ENCODE assay signal across 34 mouse cellular contexts in genomic region chr15:32198561-32198960, GRCm38 (mm10). TPM values are rescaled to one million over a fixed set of nuclear protein-coding genes. Genes with fewer than 3 reads are reported as not detected.
A peak's percentile ranks its signal among the peaks of the same experiment; 100 is the strongest.
DNase-seq lines count a peak whose midpoint lies in the region; ATAC-seq and TF ChIP-seq lines count a peak whose summit lies in the region.
"Had no signal": no experiment of that assay in that cellular context is flagged by ENCODE, and none has a peak within 500 bp of the region (broad histone marks: within the 10 kb centered on the region; RNA-seq: fewer than 3 reads in every experiment).

No protein-coding gene starts in this region.

- WGBS in stomach, postnatal 0 days, result 57% methylated on average over 5 of the region's 5 CpGs
- WGBS in kidney, adult 2 months, result 92% methylated on average over 5 of the region's 5 CpGs

- H3K9ac ChIP-seq in stomach, postnatal 0 days (ENCODE audit: low read length), result no peak overlapping the region
- H3K9ac ChIP-seq: embryonic facial prominence, embryonic 13.5 days; forebrain, embryonic 13.5 days; heart, embryonic 12.5 days; limb, embryonic 13.5 days; liver, embryonic 15.5 days; neural tube, embryonic 13.5 days had no signal

- no peak for TF ChIP-seq EP300 in stomach, postnatal 0 days (optimal IDR thresholded peaks at IDR 0.05)

- H3K4me2 ChIP-seq in stomach, postnatal 0 days (replicated peaks; ENCODE audit: low read depth), result no peak overlapping the region
- H3K4me2 ChIP-seq: embryonic facial prominence, embryonic 13.5 days; forebrain, embryonic 13.5 days; heart, embryonic 12.5 days; limb, embryonic 13.5 days; liver, embryonic 15.5 days; neural tube, embryonic 13.5 days had no signal

- H3K36me3 ChIP-seq in stomach, postnatal 0 days (ENCODE audit: control insufficient read depth, insufficient read depth, low read length), result no peaks in the 10 kb centered on the region
- no peaks in the 10 kb centered on the region for H3K36me3 ChIP-seq in kidney, adult 2 months (ENCODE audit: control insufficient read depth, insufficient read depth, low read length)
- H3K36me3 ChIP-seq: embryonic facial prominence, embryonic 13.5 days; G1E; heart, embryonic 12.5 days; hindbrain, embryonic 10.5 days; limb, embryonic 13.5 days; liver, embryonic 15.5 days; neural tube, embryonic 13.5 days had no signal

- ATAC-seq in stomach, postnatal 0 days (ENCODE audit: low FRiP score, low TSS enrichment), result no peak
- ATAC-seq: forebrain, embryonic 13.5 days; hindbrain, embryonic 16.5 days; intestine, embryonic 16.5 days; midbrain, embryonic 16.5 days had no signal

- TF ChIP-seq CTCF in stomach, postnatal 0 days (IDR thresholded peaks at IDR 0.05; ENCODE audit: low read depth), result no peak
- no peak for TF ChIP-seq CTCF in kidney, adult 2 months (conservative IDR thresholded peaks at IDR 0.05; ENCODE audit: insufficient read depth, insufficient read length, low read depth, low read length)

- H3K9me3 ChIP-seq in stomach, postnatal 0 days (ENCODE audit: control insufficient read depth, low read length), result no peaks in the 10 kb centered on the region
- H3K9me3 ChIP-seq: embryonic facial prominence, embryonic 13.5 days; forebrain, embryonic 13.5 days; heart, embryonic 12.5 days; hindbrain, embryonic 10.5 days; limb, embryonic 13.5 days; liver, embryonic 15.5 days; neural tube, embryonic 13.5 days had no signal

- H3K4me1 ChIP-seq in stomach, postnatal 0 days (replicated peaks; ENCODE audit: control insufficient read depth, insufficient read depth), result no peaks in the 10 kb centered on the region
- peaks cover 1% of the 10 kb centered on the region; the same call in 1 of the 2 replicates for H3K4me1 ChIP-seq in kidney, adult 2 months (ENCODE audit: control insufficient read depth, insufficient read depth, low read length)
- H3K4me1 ChIP-seq: liver, embryonic 15.5 days; neural tube, embryonic 13.5 days had no signal

- no peak for TF ChIP-seq POLR2A in kidney, adult 2 months (IDR thresholded peaks at IDR 0.05; ENCODE audit: low read depth, low read length)

- peak; percentile 5 to 17 for DNase-seq in cerebellum, postnatal 14 days
- DNase-seq in cerebellum, postnatal 4 days (ENCODE audit: low spot score in 2 of 2), result no peak
- DNase-seq in 3T3-L1 (ENCODE audit: low read depth, low spot score), result peak; percentile 11
- DNase-seq in embryo, embryonic 11 days, result peak; percentile 36
- DNase-seq in hindlimb bud, embryonic 11.5 days (ENCODE audit: extremely low spot score, low read depth, low spot score), result peak; percentile 20
- no peak for DNase-seq in stomach, postnatal 0 days (ENCODE audit: low spot score)
- no peak for DNase-seq in right cerebral cortex, postnatal 25 days
- DNase-seq in kidney, adult 2 months, result no peak
- DNase-seq: adrenal gland, postnatal 36 days; cerebellum, adult 9-11 months; gastrocnemius, postnatal 14 days; heart, adult 11 months; heart, postnatal 10 days; kidney, postnatal 25 days; layer of hippocampus, postnatal 36 days; spleen, adult 18-20 months; thymus, postnatal 36 days had no signal

- H3K27me3 ChIP-seq in stomach, postnatal 0 days (ENCODE audit: control insufficient read depth, insufficient read depth, low read length), result no peaks in the 10 kb centered on the region
- no peaks in the 10 kb centered on the region for H3K27me3 ChIP-seq in kidney, adult 2 months (replicated peaks; ENCODE audit: control insufficient read depth, insufficient read depth, low read length)
- H3K27me3 ChIP-seq: CH12.LX; embryonic facial prominence, embryonic 13.5 days; forebrain, embryonic 13.5 days; heart, embryonic 12.5 days; limb, embryonic 13.5 days; liver, embryonic 15.5 days; neural tube, embryonic 13.5 days had no signal

- no peak overlapping the region for H3K27ac ChIP-seq in stomach, postnatal 0 days (replicated peaks)
- no peak overlapping the region for H3K27ac ChIP-seq in kidney, adult 2 months (ENCODE audit: insufficient read depth, low read depth, low read length)
- H3K27ac ChIP-seq: forebrain, embryonic 13.5 days; layer of hippocampus, adult 2 months; limb, embryonic 13.5 days; liver, embryonic 15.5 days; macrophage; neural tube, embryonic 13.5 days had no signal

- H3K4me3 ChIP-seq in stomach, postnatal 0 days (ENCODE audit: low read depth, low read length), result no peak overlapping the region
- no peak overlapping the region for H3K4me3 ChIP-seq in kidney, adult 2 months (ENCODE audit: insufficient read depth, low read depth, low read length)
- H3K4me3 ChIP-seq: embryonic facial prominence, embryonic 13.5 days; forebrain, embryonic 13.5 days; heart, embryonic 12.5 days; hindbrain, embryonic 10.5 days; layer of hippocampus, adult 2 months; limb, embryonic 13.5 days; liver, embryonic 15.5 days; myocyte; neural tube, embryonic 13.5 days had no signal

RNA-seq across cellular contexts. Expression of gene Tas2r119, which starts 21.5 kb away (rescaled TPM):
- polyA plus RNA-seq in stomach, postnatal 0 days (2015; fragmentation: Nextera tagmentation; extraction: Ambion mirVana), result not detected in 2 replicates
- not detected in 2 replicates for polyA plus RNA-seq in kidney, adult 2 months (2012; rRNA removed)
- polyA plus RNA-seq: embryonic facial prominence, embryonic 13.5 days; forebrain, embryonic 13.5 days; G1E; heart, embryonic 12.5 days; hindbrain, embryonic 10.5 days; hindbrain, embryonic 16.5 days; intestine, embryonic 16.5 days; kidney, embryonic 14.5 days; limb, embryonic 13.5 days; liver, embryonic 15.5 days; lung, embryonic 16.5 days; macrophage; midbrain, embryonic 16.5 days; myocyte; neural tube, embryonic 13.5 days had no signal

RNA-seq across cellular contexts. Expression of gene Sema5a, which starts 46.0 kb away (rescaled TPM):
- 5.5 and 6.2 TPM in 2 replicates for polyA plus RNA-seq in stomach, postnatal 0 days (2015; fragmentation: Nextera tagmentation; extraction: Ambion mirVana)
- polyA plus RNA-seq in kidney, adult 2 months (2012; rRNA removed), result 11.6 and 12.9 TPM in 2 replicates
- polyA plus RNA-seq: G1E, macrophage had no signal

Comparison
In these comparisons a context has a peak if more than half of its experiments do, and no peak if none do; other contexts are left out.
1. DNase-seq: peak in cerebellum, postnatal 14 days (2 of 2), 3T3-L1 (single experiment), embryo, embryonic 11 days (single experiment) and hindlimb bud, embryonic 11.5 days (single experiment); none in cerebellum, postnatal 4 days (0 of 2), stomach, postnatal 0 days (single experiment), right cerebral cortex, postnatal 25 days (single experiment) and kidney, adult 2 months (single experiment).